Mouse (Mus musculus): ENCODE measurements around the gene Smim8. TPM values are rescaled to one million over a fixed set of nuclear protein-coding genes. Genes with fewer than 3 reads are reported as not detected.
"Not testable (repeated sequence)": the region's sequence is repeated elsewhere in the genome, so short reads cannot be mapped to it uniquely, and the experiment has no call there.

Smim8 gene
- polyA plus RNA-seq, 1 experiment from 2014 or later, result 49.8 TPM

DNA sequence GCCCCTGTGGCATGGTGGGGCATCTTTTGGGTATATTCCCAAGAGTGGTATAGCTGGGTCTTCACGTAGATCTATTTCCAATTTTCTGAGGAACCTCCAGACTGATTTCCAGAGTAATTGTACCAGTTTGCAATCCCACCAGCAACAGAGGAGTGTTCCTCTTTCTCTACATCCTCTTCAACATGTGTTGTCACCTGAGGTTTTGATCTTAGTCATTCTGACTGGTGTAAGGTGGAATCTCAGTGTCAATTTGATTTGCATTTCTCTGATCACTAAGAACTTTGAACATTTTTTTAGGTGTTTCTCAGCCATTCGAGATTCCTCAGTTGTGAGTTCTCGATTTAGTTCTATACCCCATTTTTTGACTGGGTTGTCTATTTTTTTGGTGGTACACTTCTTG, 52.5 kb downstream of the Smim8 start:
- not testable (repeated sequence) for ATAC-seq; H3K4me2 ChIP-seq (ENCODE audit: low read length); H3K9me3 ChIP-seq (ENCODE audit: control insufficient read depth, low read length); H3K27me3 ChIP-seq (replicated peaks; ENCODE audit: control insufficient read depth, insufficient read depth, low read length); H3K9ac ChIP-seq (ENCODE audit: low read depth, low read length); H3K27ac ChIP-seq (ENCODE audit: low read depth, low read length); H3K36me3 ChIP-seq (ENCODE audit: control insufficient read depth, insufficient read depth, low read length); H3K4me3 ChIP-seq (ENCODE audit: low read length); H3K4me1 ChIP-seq (ENCODE audit: control insufficient read depth, insufficient read depth, low read depth, low read length)
- 92% methylated on average over 3 of the region's 3 CpGs for WGBS

DNA sequence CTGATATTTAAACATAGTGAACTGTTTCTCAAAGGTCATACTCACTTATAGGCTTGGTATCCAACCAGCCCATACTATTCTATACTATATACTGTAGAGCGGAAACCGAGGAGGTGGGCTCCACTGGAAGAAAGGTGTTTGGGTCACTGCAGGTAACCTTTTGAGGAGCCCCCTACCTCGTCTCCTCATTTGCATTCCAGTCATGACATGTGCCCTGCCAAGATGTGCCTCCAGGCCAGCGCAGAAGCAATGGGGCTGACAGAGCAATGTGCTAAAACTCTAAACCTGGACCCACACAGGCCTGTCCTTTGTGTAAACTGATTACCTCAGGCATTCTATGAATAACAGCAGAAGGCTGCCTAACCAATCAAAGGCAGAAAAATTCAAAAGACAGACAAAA, 53.9 kb downstream of the Smim8 start:
- Histone ChIP-seq H3K27ac (ENCODE audit: low read depth, low read length) (no peak overlapping the region), H3K27me3 (replicated peaks; ENCODE audit: control insufficient read depth, insufficient read depth, low read length) (no peaks in the 10 kb centered on the region), H3K36me3 (ENCODE audit: control insufficient read depth, insufficient read depth, low read length) (no peaks in the 10 kb centered on the region), H3K4me2 (ENCODE audit: low read length) (no peak overlapping the region), H3K9me3 (ENCODE audit: control insufficient read depth, low read length) (peaks cover 2% of the 10 kb centered on the region; the same call in 1 of the 2 replicates), H3K4me3 (ENCODE audit: low read length) (no peak overlapping the region), H3K4me1 (ENCODE audit: control insufficient read depth, insufficient read depth, low read depth, low read length) (no peaks in the 10 kb centered on the region), H3K9ac (ENCODE audit: low read depth, low read length) (no peak overlapping the region)
- no peak for ATAC-seq
- WGBS, result 65% methylated on average over 4 of the region's 4 CpGs

DNA sequence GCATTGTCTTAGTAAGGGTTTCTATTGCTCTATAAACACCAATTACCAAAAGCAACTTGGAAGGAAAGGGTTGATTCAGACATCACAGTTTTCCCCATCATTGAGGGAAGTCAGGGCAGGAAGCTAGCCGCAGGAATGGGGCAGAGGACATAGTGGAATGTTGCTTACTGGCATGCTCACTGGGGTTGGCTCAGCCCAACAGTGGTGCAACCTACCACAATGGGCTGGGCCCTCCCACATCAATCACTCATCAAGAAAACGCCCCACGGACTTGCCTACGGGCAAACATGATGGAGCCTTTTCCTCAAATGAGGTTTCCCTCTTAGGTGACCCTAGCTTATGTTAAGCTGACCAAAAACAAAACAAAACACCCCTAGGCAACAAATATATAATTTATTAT, 55.0 kb downstream of the Smim8 start:
- ATAC-seq, result no peak
- WGBS, result 72% methylated on average over 4 of the region's 4 CpGs
- Histone ChIP-seq H3K27me3 (replicated peaks; ENCODE audit: control insufficient read depth, insufficient read depth, low read length) (no peaks in the 10 kb centered on the region), H3K9me3 (ENCODE audit: control insufficient read depth, low read length) (peaks cover 5% of the 10 kb centered on the region; the same call in 1 of the 2 replicates), H3K4me3 (ENCODE audit: low read length) (no peak overlapping the region), H3K9ac (ENCODE audit: low read depth, low read length) (no peak overlapping the region), H3K4me1 (ENCODE audit: control insufficient read depth, insufficient read depth, low read depth, low read length) (no peaks in the 10 kb centered on the region), H3K4me2 (ENCODE audit: low read length) (no peak overlapping the region), H3K27ac (ENCODE audit: low read depth, low read length) (no peak overlapping the region), H3K36me3 (ENCODE audit: control insufficient read depth, insufficient read depth, low read length) (no peaks in the 10 kb centered on the region)

DNA sequence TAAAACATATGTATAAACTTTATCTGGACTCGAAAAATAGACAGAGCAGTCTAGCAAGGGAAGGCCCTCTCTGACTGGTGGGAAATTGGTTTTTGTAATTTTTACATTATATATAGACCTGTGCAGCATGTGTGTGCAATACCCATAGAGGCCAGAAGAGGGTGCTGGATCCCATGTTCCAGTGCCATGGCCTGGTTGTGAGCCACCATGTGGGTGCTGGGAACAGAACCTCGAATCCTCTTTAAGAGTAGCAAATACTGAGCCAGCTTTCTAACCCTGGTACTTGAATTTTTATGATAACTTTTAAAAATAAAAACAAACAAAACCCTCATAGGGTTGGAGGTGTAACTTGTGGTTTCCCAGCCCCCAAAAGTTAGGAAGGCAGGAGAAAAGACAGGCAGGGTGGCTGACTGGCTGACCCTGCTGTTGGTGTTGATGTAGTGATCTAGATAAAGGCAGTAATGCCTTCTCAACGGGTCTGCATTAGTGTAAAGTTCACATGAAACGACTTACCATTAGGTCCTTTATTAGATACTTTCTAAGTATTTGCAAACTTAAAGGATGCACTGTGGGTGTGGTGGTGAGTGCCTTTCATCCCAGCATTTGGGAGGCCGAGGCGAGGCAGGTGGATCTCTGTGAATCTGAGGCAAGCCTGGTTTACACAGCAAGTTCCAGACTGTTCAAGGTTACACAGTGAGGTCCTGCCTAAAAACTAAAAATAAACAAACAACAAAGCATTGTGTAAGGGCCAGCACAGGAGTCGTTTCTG, 57.9 kb downstream of the Smim8 start:
- WGBS, result 96% methylated on average over 7 of the region's 7 CpGs
- Histone ChIP-seq H3K4me1 (ENCODE audit: control insufficient read depth, insufficient read depth, low read depth, low read length) (no peaks in the 10 kb centered on the region), H3K4me3 (ENCODE audit: low read length) (no peak overlapping the region), H3K9ac (ENCODE audit: low read depth, low read length) (no peak overlapping the region), H3K36me3 (ENCODE audit: control insufficient read depth, insufficient read depth, low read length) (no peaks in the 10 kb centered on the region), H3K4me2 (ENCODE audit: low read length) (no peak overlapping the region), H3K27me3 (replicated peaks; ENCODE audit: control insufficient read depth, insufficient read depth, low read length) (no peaks in the 10 kb centered on the region), H3K9me3 (ENCODE audit: control insufficient read depth, low read length) (peaks cover 5% of the 10 kb centered on the region; the same call in 1 of the 2 replicates), H3K27ac (ENCODE audit: low read depth, low read length) (no peak overlapping the region)
- ATAC-seq, result no peak

GRCm38 (mm10) chr4:34719421-34719820, 58.8 kb downstream of the Smim8 start:
- Histone ChIP-seq H3K4me3 (ENCODE audit: low read length) (no peak overlapping the region), H3K27me3 (replicated peaks; ENCODE audit: control insufficient read depth, insufficient read depth, low read length) (no peaks in the 10 kb centered on the region), H3K4me2 (ENCODE audit: low read length) (no peak overlapping the region), H3K4me1 (ENCODE audit: control insufficient read depth, insufficient read depth, low read depth, low read length) (no peaks in the 10 kb centered on the region), H3K36me3 (ENCODE audit: control insufficient read depth, insufficient read depth, low read length) (no peaks in the 10 kb centered on the region), H3K9ac (ENCODE audit: low read depth, low read length) (no peak overlapping the region), H3K9me3 (ENCODE audit: control insufficient read depth, low read length) (peaks cover 5% of the 10 kb centered on the region; the same call in 1 of the 2 replicates), H3K27ac (ENCODE audit: low read depth, low read length) (no peak overlapping the region)
- WGBS, result 98% methylated on average over 12 of the region's 12 CpGs
- no peak for ATAC-seq

Other genes starting within 250 kb of the Smim8 start
- 35.3 and 56.6 TPM in 2 replicates for gene Akirin2, start 227.5 kb downstream of the Smim8 start, polyA plus RNA-seq (2015; fragmentation: Nextera tagmentation; extraction: Ambion mirVana)
- gene Orc3, start 163.5 kb downstream of the Smim8 start, polyA plus RNA-seq (2015; fragmentation: Nextera tagmentation; extraction: Ambion mirVana), result 71.0 and 76.9 TPM in 2 replicates
- gene Rars2, start 163.5 kb downstream of the Smim8 start, polyA plus RNA-seq (2015; fragmentation: Nextera tagmentation; extraction: Ambion mirVana), result 47.4 and 49.4 TPM in 2 replicates
- 47.3 and 51.9 TPM in 2 replicates for gene Slc35a1, start 91.0 kb downstream of the Smim8 start, polyA plus RNA-seq (2015; fragmentation: Nextera tagmentation; extraction: Ambion mirVana)
- gene Cfap206, start 48.2 kb downstream of the Smim8 start, polyA plus RNA-seq (2015; fragmentation: Nextera tagmentation; extraction: Ambion mirVana), result 2.9 and 4.0 TPM in 2 replicates
- not detected in 2 replicates for gene Gm136, start 22.2 kb downstream of the Smim8 start, polyA plus RNA-seq (2015; fragmentation: Nextera tagmentation; extraction: Ambion mirVana)
- 19.1 and 21.3 TPM in 2 replicates for gene Zfp292, start 104.5 kb upstream of the Smim8 start, polyA plus RNA-seq (2015; fragmentation: Nextera tagmentation; extraction: Ambion mirVana)
- gene Cga, start 115.4 kb upstream of the Smim8 start, polyA plus RNA-seq (2015; fragmentation: Nextera tagmentation; extraction: Ambion mirVana), result 0.48 TPM in 1 of 2 replicates, not detected in the other

All from hindbrain, embryonic 16.5 days (tissue).